Mouse (Mus musculus) embryonic stem cell, embryonic (primary cell): ENCODE data around the gene Fam171a2.

Experiments used
- CTCF ChIA-PET, 4 experiments: fragments of 300-600 bp in 2 of 4; fragments of 350-600 bp in 2 of 4; sonication (Branson Sonifier 250); formaldehyde crosslinking; loops; one replicate each; lab custom pipeline; 2022; ENCODE audit warnings: inconsistent platforms in 2 of 4; lab: Charles Lee
- POLR2A ChIA-PET, 4 experiments: fragments of 300-600 bp in 2 of 4; fragments of 350-600 bp in 2 of 4; sonication (Branson Sonifier 250); formaldehyde crosslinking; loops; one replicate each; lab custom pipeline; 2022; ENCODE audit warnings: antibody characterized with exemption in 4 of 4, inconsistent platforms in 1 of 4; lab: Charles Lee

The Fam171a2 gene

DNA sequence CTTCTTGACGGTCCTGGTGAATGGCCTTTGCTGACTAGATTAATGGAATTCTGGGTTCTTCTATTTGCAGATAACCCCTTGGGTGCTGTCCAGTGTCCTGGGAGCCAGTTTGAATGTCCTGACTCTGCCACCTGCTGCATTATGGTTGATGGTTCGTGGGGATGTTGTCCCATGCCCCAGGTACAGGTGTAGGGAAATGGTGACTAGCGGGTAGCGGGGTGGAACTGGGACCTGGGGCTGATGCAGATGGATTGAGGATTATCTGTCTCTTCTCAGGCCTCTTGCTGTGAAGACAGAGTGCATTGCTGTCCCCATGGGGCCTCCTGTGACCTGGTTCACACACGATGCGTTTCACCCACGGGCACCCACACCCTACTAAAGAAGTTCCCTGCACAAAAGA lies 13.6 kb downstream of the Fam171a2 start:
- CTCF ChIA-PET, result interaction anchor here (0.5 to 5.2 kb wide), 36 partner anchors 10 to 806 kb away, joined by 3 to 45 read pairs (median 3); partner anchors contain the start of genes Fam171a2 (in 3 of the 4), Tmub2 (in 3 of the 4), BC030867 (in 2 of the 4) and G6pc3 (in 1 of the 4)
- POLR2A ChIA-PET, result interaction anchor here in 3 of 4 experiments (0.6 to 2.3 kb wide), 19 partner anchors 16 to 185 kb away, joined by 3 to 18 read pairs (median 4); partner anchors contain the start of genes Slc25a39 (in 2 of the 3), BC030867 (in 1 of the 3) and Tmub2 (in 1 of the 3)

DNA sequence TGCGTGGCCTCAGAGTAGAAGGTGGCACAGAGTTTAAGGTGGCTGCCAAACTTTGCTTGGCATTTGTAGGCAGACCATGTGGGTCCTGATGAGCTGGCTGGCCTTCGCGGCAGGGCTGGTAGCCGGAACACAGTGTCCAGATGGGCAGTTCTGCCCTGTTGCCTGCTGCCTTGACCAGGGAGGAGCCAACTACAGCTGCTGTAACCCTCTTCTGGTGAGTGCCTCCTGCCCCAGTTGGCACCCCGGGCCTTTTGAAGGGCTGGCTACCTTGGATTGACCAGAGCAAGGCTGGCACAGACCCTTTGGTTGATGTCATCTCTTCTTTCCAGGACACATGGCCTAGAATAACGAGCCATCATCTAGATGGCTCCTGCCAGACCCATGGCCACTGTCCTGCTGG lies 14.6 kb downstream of the Fam171a2 start:
- CTCF ChIA-PET, result interaction anchor here in 2 of 4 experiments (0.7 to 1.2 kb wide), 3 partner anchors 15 to 124 kb away, joined by 3 to 4 read pairs (median 3); partner anchors contain the start of gene Fam171a2 (in 1 of the 2)
- POLR2A ChIA-PET, result interaction anchor here in 2 of 4 experiments (1.1 to 3.8 kb wide), 4 partner anchors 14 to 133 kb away, joined by 3 to 25 read pairs (median 4); partner anchors contain the start of genes Fam171a2 (in 1 of the 2) and Slc25a39 (in 1 of the 2)

DNA sequence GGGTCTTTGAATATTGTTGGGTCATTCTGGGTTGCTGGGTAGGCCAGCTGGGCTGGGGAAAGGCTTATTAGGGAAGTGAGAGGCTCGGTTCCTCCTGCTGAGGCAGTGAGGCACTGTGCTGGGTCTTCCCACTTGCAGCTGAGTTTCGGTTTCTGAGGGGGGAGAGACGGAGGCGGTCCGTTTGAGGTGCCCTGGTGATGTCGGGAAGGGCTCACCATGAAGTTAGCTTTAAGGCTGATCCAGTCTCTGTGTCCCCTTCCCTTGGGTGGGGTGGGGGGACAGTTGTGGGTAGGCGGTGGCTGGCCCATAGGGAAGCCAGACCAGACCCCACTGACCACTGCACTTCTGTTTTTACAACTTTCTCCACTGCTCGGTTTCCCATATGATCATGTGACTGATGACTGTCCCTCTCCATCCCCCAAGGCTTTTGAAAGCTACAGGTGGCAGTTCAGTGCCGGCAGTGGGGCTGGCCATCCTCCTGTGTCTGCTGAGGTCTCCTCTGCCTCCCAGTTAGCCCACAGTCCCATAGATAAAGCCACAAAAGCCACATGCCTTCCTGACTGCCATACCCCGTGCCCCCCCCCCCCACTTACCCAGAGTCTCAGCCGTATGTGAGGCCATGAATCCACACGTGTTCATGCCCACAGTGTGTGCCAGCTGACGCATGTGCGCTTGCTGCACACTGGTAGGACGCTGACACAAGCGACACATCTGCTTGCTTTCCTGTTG lies 15.2 kb downstream of the Fam171a2 start:
- POLR2A ChIA-PET, result interaction anchor here in 3 of 4 experiments (0.6 to 3.8 kb wide), 6 partner anchors 14 to 182 kb away, joined by 3 to 25 read pairs (median 3); partner anchors contain the start of genes Fam171a2 (in 1 of the 3) and Slc25a39 (in 1 of the 3)
- CTCF ChIA-PET, result interaction anchor here in 2 of 4 experiments (0.7 to 1.2 kb wide), 3 partner anchors 15 to 123 kb away, joined by 3 to 4 read pairs (median 3); partner anchors contain the start of gene Fam171a2 (in 1 of the 2)

DNA sequence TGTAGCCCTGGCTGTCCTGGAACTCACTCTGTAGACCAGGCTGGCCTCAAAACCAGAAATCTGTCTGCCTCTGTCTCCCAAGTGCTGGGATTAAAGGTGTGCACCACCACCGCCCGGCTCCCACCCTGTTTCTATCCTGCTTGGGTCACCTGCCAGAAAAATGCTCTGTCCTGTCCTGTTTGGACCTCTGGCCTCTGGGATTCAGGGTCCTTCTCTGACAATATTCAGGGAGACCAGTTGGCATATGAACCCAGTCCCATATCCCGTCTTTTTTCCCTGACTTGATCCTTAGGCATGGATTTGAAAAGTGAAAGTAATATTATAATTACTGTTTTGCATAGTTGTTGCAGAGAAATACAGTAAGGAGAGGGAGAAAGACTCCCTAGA lies 15.8 kb downstream of the Fam171a2 start:
- ChIA-PET CTCF (interaction anchor here in 3 of 4 experiments (0.7 to 2.2 kb wide), 16 partner anchors 15 to 185 kb away, joined by 3 to 42 read pairs (median 9); partner anchors contain the start of genes Fam171a2 (in 2 of the 3) and Slc25a39 (in 1 of the 3)), POLR2A (interaction anchor here in 3 of 4 experiments (0.6 to 6.0 kb wide), 15 partner anchors 10 to 183 kb away, joined by 3 to 115 read pairs (median 10); partner anchors contain the start of genes Slc25a39 (in 2 of the 3), BC030867 (in 1 of the 3) and Fam171a2 (in 1 of the 3))

- ChIA-PET CTCF (interaction anchor here (0.6 to 3.0 kb wide), 63 partner anchors 7 to 1611 kb away, joined by 3 to 42 read pairs (median 6); partner anchors contain the start of genes BC030867 (in 2 of the 4), Fam171a2 (in 2 of the 4), Tmub2 (in 2 of the 4) and Slc25a39 (in 1 of the 4)), POLR2A (interaction anchor here (0.6 to 6.0 kb wide), 100 partner anchors 8 to 702 kb away, joined by 3 to 115 read pairs (median 6); partner anchors contain the start of genes Slc25a39 (in 4 of the 4), Asb16 (in 3 of the 4), BC030867 (in 3 of the 4) and Fam171a2 (in 2 of the 4))
These were observed 16.4 kb downstream of the Fam171a2 start for GRCm38 (mm10) chr11:102431018-102431645.

DNA sequence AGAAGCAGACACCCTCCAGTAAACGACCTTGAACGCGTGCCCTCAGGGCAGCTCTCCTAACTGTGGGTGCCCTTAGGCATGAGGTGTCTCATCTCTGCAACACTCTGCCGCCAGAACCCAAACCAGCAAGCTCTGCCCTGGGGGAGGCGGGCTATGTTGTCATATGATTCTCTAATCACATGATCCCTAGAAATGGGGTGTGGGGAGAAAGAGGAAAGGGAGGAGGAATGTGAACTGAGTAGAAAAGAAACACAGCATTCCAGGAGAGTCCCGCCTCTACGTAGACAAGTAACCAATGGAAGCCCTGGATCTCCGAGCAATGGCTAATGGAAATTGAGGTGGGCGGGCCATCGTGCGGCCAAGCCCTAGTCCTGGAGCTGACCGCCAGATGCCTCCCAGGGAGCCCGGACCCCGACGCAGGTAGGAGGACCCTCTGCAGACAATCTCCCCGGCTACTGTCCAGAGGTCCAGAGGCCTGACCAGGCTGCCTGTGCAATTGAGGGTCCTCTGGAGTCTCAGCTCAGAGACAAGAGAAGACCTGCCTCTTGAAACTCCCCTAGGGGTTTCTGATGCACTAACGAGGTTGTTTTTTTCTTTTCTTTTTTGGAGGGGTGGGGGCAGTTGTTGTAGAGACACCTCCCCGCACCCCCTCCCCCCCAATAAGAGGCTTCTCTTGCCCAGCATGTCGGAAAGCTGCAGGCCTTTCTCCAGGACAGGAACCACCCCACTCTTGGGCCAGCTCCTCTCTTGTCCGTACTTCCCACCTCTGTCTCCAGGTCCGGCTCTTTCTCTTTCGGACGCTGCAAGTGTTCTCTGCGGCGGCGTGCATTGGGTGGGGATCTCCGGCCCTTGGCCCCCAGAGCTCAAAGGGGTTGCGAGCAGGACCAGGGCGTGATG lies 17.1 kb downstream of the Fam171a2 start, which contains the start of gene Grn:
Gene Grn, plus strand, starts transcription at position 195 of the 897 bp plus-strand sequence.
- POLR2A ChIA-PET, result interaction anchor here (0.6 to 6.0 kb wide), 133 partner anchors 9 to 703 kb away, joined by 3 to 115 read pairs (median 5); partner anchors contain the start of genes Slc25a39 (in 4 of the 4), Asb16 (in 3 of the 4), BC030867 (in 3 of the 4) and Ubtf (in 3 of the 4)
- CTCF ChIA-PET, result interaction anchor here (0.6 to 3.0 kb wide), 77 partner anchors 8 to 1612 kb away, joined by 3 to 42 read pairs (median 5); partner anchors contain the start of genes BC030867 (in 3 of the 4), Fam171a2 (in 2 of the 4), Tmub2 (in 2 of the 4) and Asb16 (in 1 of the 4)

DNA sequence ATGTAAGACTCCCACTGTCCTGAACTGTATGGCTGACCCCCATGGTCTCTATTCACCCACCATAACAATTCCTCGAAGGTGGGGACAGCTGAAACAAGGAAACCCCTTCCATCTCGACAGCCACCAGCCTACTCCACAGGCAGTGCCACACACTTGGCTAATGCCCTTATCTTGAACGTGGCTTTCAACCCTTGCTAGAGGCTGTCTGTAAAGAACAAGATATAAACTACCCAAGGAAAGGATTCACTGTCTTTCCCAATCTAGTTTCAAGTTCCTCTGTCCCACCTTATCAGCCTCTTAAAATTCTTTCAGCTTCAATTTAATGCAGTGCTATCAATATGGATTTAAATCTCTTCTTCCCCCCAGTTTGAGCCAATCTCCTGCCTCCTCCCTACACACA lies 17.9 kb downstream of the Fam171a2 start:
- ChIA-PET CTCF (interaction anchor here (0.6 to 3.0 kb wide), 32 partner anchors 9 to 1763 kb away, joined by 3 to 42 read pairs (median 6); partner anchors contain the start of genes BC030867 (in 3 of the 4), Asb16 (in 1 of the 4), Fam171a2 (in 1 of the 4) and Rundc3a (in 1 of the 4)), POLR2A (interaction anchor here (0.6 to 6.0 kb wide), 78 partner anchors 8 to 687 kb away, joined by 3 to 115 read pairs (median 8); partner anchors contain the start of genes Slc25a39 (in 4 of the 4), Ubtf (in 3 of the 4), Atxn7l3 (in 2 of the 4) and BC030867 (in 2 of the 4))

DNA sequence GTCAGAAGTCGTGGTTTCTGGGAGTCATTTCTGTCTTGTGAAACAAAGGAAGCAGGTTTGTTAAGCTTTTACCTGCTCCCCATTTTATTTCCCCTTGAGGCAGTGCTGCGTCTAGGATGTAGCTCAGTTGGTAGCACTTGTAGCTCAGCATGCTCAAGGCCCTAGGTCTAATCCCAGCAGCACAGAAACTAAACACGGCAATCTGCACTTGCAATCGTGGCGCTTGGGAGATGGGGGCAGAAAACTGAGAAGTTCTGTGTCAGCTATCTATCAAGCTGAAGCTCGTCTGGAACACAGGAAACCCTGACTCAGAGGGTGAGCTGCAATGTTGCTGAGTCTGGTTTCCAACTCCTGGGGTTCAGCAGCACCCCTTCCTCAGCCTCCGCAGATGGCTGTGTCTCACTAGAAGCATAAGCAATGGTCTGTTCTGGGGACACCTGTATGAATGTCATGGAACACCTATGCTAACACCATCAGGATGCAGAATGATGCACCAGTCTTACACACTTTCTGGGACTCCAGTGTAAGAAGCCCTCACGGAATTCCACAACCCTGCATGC lies 18.4 kb downstream of the Fam171a2 start:
- ChIA-PET CTCF (interaction anchor here in 3 of 4 experiments (0.7 to 3.0 kb wide), 5 partner anchors 17 to 1764 kb away, joined by 3 to 14 read pairs (median 4); partner anchors contain the start of gene BC030867 (in 1 of the 3)), POLR2A (interaction anchor here (0.6 to 6.0 kb wide), 37 partner anchors 7 to 502 kb away, joined by 3 to 115 read pairs (median 14); partner anchors contain the start of genes Slc25a39 (in 3 of the 4), Ubtf (in 2 of the 4), Atxn7l3 (in 1 of the 4) and BC030867 (in 1 of the 4))

GRCm38 (mm10) chr11:102425555-102426316 lies 21.7 kb downstream of the Fam171a2 start:
- CTCF ChIA-PET, result interaction anchor here in 1 of 4 experiments (2.3 kb wide), 1 partner anchor 13 kb away, joined by 5 read pairs; no protein-coding TSS in a partner anchor
- POLR2A ChIA-PET, result interaction anchor here in 3 of 4 experiments (0.7 to 6.0 kb wide), 9 partner anchors 8 to 1194 kb away, joined by 3 to 81 read pairs (median 5); partner anchors contain the start of genes Slc25a39 (in 2 of the 3) and Ubtf (in 1 of the 3)

GRCm38 (mm10) chr11:102424666-102425065 lies 22.8 kb downstream of the Fam171a2 start:
- ChIA-PET CTCF (interaction anchor here in 2 of 4 experiments (0.7 to 1.7 kb wide), 3 partner anchors 10 to 144 kb away, joined by 3 to 6 read pairs (median 4); no protein-coding TSS in a partner anchor), POLR2A (interaction anchor here in 2 of 4 experiments (0.6 to 1.5 kb wide), 8 partner anchors 9 to 447 kb away, joined by 3 to 11 read pairs (median 4); partner anchors contain the start of gene Slc25a39 (in 2 of the 2))

DNA sequence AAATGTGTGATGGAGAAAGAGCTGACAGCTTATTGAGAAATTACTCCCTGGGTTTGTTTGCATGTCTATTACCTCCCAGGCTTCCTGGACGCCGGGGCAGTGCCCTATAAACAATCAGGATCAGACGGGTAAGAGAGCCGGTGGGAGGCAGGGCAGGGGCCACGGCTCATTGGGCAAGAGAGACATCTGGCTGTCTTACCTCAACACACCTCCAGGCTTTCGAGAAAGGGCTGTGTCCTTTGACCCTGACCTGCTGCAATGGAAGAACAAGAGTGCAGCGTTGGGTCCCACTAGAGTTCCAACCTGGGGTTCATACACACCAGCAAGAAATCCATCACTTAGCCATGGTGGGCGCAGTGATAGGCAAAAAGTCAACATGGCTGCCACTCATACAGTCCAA lies 25.9 kb downstream of the Fam171a2 start:
- ChIA-PET CTCF (interaction anchor here in 2 of 4 experiments (0.6 to 1.2 kb wide), 4 partner anchors 13 to 893 kb away, joined by 3 to 4 read pairs (median 4); no protein-coding TSS in a partner anchor), POLR2A (interaction anchor here in 2 of 4 experiments (0.6 to 35.7 kb wide), 9 partner anchors 8 to 185 kb away, joined by 3 to 1349 read pairs (median 6); partner anchors contain the start of genes Grn (in 2 of the 2), Slc25a39 (in 2 of the 2) and Ubtf (in 1 of the 2))

DNA sequence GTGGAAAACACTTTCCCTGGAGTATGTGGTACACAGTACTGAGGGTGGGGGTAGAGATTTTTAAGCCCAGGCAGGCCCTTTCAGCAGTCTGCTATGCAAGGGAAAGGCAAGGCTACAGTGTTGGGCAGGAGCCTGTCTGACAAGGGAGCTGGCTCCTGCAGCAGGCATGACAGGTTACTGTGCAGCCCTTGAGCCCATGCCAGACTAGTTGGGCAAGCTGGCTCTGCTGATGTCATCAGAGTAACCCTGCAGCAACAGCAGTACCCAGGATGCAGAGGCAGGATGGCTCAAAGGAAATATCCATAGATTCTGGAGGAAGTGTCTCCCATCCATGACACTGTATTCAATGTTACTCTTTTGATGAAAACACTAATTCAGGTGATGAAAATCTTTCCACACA lies 28.6 kb downstream of the Fam171a2 start:
- CTCF ChIA-PET, result interaction anchor here in 2 of 4 experiments (0.6 to 1.2 kb wide), 2 partner anchors 12 to 174 kb away, joined by 3 to 6 read pairs; no protein-coding TSS in a partner anchor
- POLR2A ChIA-PET, result interaction anchor here in 2 of 4 experiments (1.1 to 35.7 kb wide), 6 partner anchors 11 to 105 kb away, joined by 3 to 1349 read pairs (median 10); partner anchors contain the start of genes Slc25a39 (in 2 of the 2), Ubtf (in 2 of the 2), Fam171a2 (in 1 of the 2) and Grn (in 1 of the 2)

GRCm38 (mm10) chr11:102417160-102417559 lies 30.3 kb downstream of the Fam171a2 start:
- POLR2A ChIA-PET, result interaction anchor here in 3 of 4 experiments (0.7 to 35.7 kb wide), 12 partner anchors 9 to 103 kb away, joined by 3 to 1349 read pairs (median 6); partner anchors contain the start of genes Grn (in 3 of the 3), Slc25a39 (in 2 of the 3) and Ubtf (in 2 of the 3)
- CTCF ChIA-PET, result interaction anchor here in 3 of 4 experiments (0.6 to 2.3 kb wide), 3 partner anchors 14 to 143 kb away, joined by 8 to 22 read pairs (median 13); partner anchors contain the start of gene Grn (in 1 of the 3)
